Mouse (Mus musculus) cerebellum, adult 11-12 months (tissue): ENCODE data around the gene Mdm2.

Experiments used
- DNase-seq: peaks from one replicate; pipeline ENCODE4 v3.0.0; 2022

The Mdm2 gene

GRCm38 (mm10) chr10:117652930-117653778 is 57.4 kb downstream of the Mdm2 start:
- DNase-seq = no peak

GRCm38 (mm10) chr10:117652378-117652774 is 58.2 kb downstream of the Mdm2 start:
- no peak for DNase-seq

DNA sequence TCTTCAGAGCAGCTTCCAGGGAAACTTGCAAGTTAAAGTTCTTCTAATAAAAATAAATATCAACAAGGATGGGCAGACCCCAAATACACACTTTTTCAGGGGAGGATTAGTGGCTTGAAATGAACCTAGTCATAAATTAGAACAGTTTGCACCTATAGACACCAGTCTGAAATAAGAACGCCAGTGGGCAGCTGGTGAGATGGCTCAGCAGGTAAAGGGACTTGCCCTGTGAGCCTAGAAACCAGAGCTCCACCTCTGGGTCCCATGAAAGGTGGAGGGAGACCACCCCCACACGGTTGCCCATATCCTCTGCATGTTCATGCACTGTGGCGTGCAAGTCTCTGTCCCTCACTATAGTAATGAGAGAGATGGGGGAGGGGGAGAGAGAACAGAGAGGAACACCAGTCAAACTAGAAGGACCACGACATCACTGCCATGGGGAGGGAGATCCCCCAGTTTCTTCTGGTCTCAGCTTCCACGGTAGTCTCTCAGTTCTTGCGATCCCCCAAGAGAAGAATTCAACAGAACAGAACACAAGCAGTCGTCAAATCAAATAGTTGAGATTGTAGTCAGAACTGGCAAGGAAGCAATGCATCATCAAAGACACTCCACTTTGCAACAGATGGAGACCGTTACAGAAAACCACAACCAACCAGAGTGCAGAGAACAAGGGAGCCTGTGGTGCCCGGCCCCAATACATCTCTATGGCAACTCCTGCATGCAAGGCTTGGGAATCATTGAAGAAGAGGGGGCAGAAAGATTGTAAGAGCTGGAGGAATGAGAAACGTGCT is 58.8 kb downstream of the Mdm2 start:
- no peak for DNase-seq

GRCm38 (mm10) chr10:117650725-117651124 is 59.8 kb downstream of the Mdm2 start:
- DNase-seq = no peak

- DNase-seq = no peak
Observed at GRCm38 (mm10) chr10:117650042-117650655, 60.4 kb downstream of the Mdm2 start.

DNA sequence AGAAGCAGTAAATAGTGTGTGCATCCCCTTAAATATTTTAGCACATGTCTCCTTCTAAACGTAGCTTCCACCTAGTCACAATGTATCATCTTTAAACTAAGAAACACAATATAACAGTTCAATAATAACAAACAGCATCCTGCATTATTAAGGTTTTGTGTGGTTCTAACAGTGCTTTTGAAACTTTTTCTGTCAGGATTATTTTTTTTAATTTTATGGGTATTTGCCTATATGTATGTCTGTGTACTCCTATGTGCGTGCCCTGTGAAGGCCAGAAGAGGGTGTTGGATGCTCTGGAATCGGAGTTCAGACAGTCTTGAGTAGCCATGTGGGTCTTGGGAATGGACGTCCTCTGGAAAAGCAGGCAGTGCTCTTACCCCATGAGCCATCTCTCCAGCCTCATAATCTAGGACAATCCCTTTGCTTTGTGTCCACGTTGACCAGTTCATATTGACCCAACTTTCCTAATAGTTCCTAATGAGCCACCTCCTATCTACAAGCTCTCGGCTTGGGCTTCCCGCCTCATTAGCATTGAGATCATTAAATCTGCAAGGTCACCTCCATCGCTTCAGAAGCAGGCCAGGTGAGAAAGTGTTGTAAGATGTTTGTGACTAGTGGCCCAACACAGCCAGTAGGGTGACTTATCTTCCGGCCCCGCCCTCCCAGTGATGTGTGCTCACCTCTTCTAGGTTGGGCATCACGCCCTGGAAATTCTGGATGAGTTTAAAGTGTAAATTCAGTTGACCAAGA is 61.1 kb downstream of the Mdm2 start:
- no peak for DNase-seq

DNA sequence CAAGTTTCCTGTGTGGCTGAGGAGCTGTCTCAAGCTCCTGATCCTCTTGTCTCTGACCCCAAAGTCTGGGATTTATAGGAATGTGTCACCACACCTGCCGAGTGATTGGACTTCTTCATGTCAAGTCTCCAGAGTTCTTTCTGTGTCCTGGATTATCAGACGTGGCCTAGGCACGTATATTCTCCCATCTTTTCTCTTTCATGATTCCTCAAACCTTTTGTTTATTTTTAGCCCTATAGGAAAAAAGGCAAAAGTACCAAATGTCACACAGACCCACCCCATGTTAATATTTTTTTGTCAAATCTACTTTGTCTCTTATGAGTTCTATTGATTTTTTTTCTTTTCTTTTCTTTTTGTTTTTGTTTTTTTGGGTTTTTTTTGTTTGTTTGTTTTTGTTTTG is 61.9 kb downstream of the Mdm2 start:
- no peak for DNase-seq

GRCm38 (mm10) chr10:117647964-117648472 is 62.5 kb downstream of the Mdm2 start:
- DNase-seq = no peak

DNA sequence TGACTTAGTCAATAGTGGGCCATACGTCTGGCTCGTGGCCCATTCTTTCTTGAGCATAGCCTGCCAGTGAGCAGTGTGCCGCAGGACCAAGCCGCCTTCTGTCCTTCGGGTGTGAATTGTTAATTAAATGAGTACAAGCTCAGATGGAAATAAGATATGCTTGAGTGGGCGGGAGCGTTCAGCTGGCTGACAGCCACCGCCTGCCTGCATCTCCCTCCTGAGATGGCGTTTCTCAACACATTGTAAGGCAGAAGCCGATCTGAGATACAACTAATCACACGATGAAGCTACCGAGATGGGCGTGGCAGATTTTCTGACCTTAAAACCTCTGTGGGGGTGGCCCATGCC is 63.4 kb downstream of the Mdm2 start:
- peak; percentile 30 for DNase-seq

- DNase-seq = no peak
Observed at GRCm38 (mm10) chr10:117646482-117647157, 63.9 kb downstream of the Mdm2 start.

GRCm38 (mm10) chr10:117645487-117645964 is 65.0 kb downstream of the Mdm2 start:
- DNase-seq = no peak

DNA sequence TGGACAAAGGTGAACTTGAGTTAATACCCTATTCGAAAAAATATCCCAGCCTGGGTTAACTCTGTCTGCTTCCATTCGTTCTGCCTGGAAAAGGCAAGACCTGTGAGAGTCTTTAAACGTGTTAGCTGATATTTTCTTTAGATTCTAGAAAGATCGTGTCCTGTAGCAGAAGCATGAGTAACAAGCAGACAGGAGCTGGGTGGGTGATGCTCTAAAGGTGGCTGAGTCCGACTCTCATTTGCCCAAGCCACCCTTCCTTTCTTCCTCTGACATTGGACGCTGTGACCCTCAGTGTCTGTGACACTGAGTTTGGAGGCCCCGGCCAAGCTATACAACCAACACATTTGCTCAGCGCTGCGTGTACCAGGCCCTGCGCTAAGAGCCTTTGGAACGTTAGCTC is 65.7 kb downstream of the Mdm2 start:
- DNase-seq = no peak

- no peak for DNase-seq
Observed at GRCm38 (mm10) chr10:117644429-117644748, 66.2 kb downstream of the Mdm2 start.

DNA sequence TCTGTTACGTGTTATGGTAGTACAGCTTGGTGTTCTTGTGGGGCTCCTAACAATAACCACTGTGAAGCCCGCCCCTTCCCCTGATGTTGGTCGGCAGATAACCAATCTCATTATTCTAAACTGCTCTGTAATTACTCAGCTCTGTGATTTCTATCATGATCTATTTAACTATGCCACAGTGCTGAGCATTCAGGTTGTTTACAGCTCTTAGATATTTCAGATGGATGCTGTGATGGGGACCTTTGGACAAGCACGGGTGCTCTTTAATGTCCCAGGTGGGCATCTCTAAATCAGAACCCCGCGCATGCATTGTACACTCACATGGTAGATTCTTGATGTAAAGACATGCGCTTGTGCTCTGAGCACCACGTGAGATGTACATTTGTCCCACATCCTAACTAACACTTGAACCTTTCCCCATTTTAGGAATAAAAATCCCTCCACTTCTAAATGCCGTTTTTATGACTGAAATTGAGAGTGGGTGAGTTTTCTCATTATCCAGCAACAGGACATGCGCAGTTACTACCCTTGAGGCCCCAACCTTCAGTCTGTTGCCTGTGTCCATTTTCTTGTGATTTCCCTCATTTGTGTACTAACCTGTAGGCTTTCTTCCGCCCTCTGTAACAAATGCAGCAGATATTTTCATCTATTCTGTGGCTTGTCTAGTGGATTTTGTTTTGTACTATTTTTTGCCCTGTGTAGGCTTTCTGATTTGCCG is 66.7 kb downstream of the Mdm2 start:
- DNase-seq = no peak

DNA sequence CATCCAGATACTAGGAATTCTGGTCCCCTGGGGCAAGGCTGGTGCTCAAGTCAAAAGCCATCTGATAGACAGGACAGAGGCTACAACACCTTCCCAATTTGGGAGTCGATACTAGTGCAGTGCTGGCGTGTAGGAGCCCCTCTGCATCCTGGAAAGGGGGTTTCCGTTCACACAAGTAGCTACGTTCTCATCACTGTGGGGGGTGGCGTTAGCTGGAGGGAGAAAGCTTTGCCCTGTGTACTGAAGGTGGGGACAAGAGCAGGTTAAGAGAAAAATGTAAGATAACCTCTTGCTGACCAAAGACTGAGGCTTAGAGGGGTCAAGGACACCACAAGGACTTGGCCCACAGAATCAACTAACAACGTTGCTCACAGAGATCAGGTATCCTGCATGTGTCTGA is 67.3 kb downstream of the Mdm2 start:
- no peak for DNase-seq

DNA sequence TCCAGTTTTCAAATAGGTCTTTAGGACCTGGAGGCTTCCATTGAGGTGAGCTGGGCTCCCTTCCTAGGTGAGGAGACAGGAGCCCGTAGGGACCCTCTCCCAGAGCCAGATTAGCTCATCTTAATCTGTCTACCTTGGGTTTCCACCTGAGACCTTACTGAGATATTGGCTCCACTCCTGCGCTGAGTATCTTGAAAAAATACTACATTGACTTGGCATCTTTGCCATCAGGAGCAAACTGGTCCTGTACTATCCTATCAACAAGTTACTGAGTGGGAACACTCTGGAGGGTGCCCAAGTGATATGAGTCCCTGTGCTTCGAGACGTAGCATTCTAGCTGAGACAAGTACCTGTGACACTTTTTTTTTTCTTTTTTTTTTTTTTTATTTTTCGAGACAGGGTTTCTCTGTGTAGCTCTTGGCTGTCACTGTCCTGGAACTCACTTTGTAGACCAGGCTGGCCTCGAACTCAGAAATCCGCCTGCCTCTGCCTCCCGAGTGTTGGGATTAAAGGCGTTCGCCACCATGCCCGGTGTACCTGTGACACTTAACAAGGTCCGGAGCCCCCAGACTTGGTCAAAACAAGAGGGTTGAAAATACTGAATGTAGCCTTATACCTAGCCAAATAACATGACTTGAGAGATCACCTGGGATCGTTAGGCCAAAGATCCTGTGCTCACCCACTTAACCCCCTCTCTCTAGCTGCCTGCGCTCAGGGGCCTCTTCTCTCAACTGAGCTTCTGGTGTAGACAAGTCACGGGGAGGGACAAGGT is 67.9 kb downstream of the Mdm2 start:
- no peak for DNase-seq

DNA sequence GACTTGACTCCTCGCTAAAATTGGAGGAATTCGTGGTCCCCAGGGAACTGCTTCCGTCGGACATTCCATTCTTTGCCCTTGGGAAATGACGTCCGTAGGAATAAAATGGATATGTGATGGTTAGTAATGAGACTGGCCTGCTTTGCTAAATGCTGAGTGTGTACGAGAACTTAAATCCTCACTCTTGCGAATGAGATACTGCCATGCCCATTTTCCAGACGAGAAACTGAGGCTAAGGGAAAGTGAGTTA is 68.4 kb downstream of the Mdm2 start:
- no peak for DNase-seq

- DNase-seq = no peak
Observed at GRCm38 (mm10) chr10:117641400-117642200, 69.0 kb downstream of the Mdm2 start.

DNA sequence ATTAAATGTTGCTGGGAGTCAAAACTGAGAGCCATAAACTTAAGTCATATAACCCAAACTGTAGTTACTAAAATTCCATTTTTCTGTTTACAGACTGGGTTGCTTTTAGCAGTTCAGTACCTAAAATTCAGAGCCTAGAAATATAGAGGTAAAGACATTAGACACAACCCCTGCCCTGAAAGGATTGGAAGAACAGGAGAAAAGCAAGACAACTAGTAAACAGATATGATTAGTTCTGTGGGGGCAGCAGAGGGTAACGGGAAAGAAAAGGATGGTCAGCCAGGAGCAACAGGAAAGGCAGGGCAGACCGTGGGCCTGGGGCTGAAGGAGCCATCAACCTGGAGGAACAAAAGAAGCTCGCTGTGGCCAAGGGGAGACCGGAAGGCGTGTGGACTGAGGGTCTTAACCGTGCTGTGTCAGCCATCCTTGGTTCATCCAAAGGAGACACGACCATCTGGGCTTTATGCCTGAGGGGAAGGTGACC is 69.9 kb downstream of the Mdm2 start:
- DNase-seq = no peak
